Mouse (Mus musculus): ENCODE measurements at regions not wholly inside any gene's neighbourhood (a gene's known extent, or its start where the extent isn't known, plus 50 kb on each side); places are given as distances from the start of the nearest gene placed in this dataset.

- ATAC-seq (ENCODE audit: insufficient number of reproducible peaks, low FRiP score, low TSS enrichment), result no peak
Measured at GRCm38 (mm10) chr1:122607309-122607708, 1039.5 kb upstream of the Ddx18 start.

DNA sequence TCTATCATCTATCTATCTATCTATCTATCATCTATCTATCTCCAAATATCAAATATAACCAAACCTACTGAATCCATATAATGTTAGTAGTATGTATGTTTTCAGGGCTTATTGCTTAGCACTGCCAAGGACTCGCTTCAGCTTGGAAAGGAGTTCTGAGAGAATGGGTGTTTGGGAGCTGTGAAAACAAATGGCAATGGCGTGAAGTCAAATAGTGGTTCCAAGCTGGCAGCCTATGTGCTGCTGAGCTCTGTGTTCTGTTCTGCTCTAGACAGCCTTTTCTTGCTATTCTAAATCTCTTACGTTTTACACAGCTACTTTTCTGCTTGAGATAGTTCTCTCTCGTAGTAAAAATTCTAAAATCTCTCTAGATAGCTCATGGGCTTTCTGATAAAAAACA is 1008.2 kb upstream of the Ddx18 start:
- ATAC-seq (ENCODE audit: insufficient number of reproducible peaks, low FRiP score, low TSS enrichment), result no peak

GRCm38 (mm10) chr1:122551596-122551995 is 983.8 kb upstream of the Ddx18 start:
- ATAC-seq (ENCODE audit: insufficient number of reproducible peaks, low FRiP score, low TSS enrichment), result no peak

- ATAC-seq (ENCODE audit: insufficient number of reproducible peaks, low FRiP score, low TSS enrichment), result no peak
Measured at GRCm38 (mm10) chr1:122509580-122509979, 941.8 kb upstream of the Ddx18 start.

DNA sequence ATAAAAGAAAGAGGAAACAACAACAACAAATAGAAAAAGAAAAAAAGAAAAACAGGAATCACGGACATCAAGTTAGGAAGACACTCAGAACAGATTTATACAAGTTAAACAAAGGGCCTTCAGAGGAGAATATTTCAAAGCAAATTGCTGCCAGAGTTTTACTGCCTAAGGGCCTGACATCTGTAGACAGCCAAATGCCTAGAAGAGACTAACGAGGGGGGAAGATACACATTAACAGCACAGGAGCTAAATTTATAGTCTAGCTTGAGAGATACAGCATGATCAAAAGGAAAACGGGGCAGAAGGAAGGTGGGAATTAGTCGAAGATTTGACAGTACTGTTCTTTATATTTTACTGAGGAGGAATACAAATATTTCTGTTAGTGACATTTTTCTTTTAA is 933.9 kb upstream of the Ddx18 start:
- ATAC-seq (ENCODE audit: insufficient number of reproducible peaks, low FRiP score, low TSS enrichment), result no peak

DNA sequence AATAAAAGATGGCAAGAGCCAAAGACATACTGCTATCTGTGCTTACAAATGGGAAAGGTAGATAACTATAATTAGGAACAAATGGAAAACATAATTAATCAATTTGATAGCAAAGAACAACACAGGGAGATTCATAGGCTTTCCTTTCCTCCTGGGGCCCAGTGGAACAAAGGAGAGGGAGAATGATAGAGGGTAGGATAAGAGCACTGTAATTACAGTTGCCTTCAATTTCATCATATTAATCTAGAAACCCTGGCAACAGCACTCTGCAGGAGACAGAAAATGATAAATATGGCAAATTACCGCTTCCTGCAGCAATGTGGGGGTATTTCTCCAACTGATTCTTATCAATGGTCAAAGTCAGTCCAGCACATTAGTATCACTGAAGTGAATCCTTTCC is 910.2 kb upstream of the Ddx18 start:
- ATAC-seq (ENCODE audit: insufficient number of reproducible peaks, low FRiP score, low TSS enrichment), result no peak

DNA sequence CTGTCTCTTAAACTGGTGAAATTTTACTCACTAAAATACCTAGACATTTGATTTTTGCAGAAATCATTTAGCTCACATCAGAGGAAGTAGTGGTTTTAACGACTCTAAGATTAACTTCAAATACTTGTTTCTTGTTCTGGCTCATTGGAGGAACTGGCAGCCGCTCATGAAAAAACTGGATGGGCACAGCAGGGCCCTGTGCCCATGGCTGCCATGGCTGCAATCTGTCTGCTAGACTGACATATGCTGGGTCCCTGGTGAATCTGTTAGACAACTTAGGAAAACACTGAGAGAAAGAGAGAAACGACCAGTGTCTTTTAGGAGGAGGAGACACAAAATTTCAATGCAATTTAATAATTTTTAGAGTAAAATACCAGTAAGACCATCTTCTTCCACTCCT is 896.1 kb upstream of the Ddx18 start:
- peak; percentile 91 for ATAC-seq (ENCODE audit: insufficient number of reproducible peaks, low FRiP score, low TSS enrichment)

- no peak for ATAC-seq (ENCODE audit: insufficient number of reproducible peaks, low FRiP score, low TSS enrichment)
Measured at GRCm38 (mm10) chr1:122459056-122459455, 891.3 kb upstream of the Ddx18 start.

DNA sequence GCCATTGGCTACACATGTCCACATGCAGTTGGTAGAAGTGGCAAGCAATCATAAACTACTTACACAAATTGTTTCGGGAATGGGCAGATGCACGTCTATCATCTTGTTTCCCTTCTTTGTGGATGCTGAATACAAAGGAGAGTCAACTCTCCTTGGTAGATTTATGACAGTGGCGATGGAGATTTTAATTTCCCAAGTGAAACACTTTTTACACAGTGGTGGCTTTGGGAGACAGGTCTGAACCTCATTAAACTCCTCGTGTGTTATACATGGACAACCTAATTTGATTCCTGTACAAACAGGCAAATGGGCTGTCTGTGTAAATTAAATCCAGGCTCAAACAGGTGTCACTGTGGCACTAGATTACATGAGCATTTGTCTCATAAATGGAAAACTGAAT is 887.1 kb upstream of the Ddx18 start:
- no peak for ATAC-seq (ENCODE audit: insufficient number of reproducible peaks, low FRiP score, low TSS enrichment)

- ATAC-seq (ENCODE audit: insufficient number of reproducible peaks, low FRiP score, low TSS enrichment), result no peak
Measured at GRCm38 (mm10) chr1:122453617-122454016, 885.8 kb upstream of the Ddx18 start.

DNA sequence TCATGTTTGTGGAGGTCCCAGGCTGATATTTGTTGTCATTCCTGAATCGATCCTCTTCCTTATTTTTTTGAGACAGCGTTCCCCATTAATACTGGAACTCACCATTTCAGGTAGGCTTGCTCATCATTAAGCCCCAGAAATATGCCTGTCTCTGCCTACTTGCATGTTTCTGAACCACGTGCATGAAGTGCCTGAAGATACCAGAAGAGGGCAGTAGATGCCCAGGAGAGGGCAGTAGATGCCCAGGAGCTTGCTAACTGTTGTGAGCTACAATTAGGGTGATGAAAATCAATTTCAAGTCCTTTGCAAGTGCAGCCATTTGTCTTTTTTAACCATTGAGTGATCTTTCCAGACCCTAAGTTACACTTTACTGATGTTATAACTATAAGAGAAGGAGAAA is 871.6 kb upstream of the Ddx18 start:
- no peak for ATAC-seq (ENCODE audit: insufficient number of reproducible peaks, low FRiP score, low TSS enrichment)

DNA sequence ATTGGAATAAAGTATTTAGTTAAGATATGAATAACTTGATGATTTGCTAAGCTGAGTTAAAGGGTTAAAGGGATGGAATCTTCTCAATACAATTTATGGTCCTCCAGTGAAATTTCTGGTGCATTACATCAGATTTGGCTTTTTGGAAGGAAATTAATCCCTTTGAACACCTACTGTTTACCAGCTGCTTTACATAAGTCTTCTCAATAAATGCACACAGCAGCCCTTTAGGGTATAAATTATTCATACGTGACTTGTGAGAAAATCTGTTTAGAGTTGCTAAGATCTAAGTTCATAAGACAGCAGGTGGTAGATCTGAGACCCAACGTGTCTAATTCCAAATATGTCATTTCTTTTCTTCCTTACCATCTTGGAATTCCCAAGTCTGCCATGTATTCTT is 855.7 kb upstream of the Ddx18 start:
- ATAC-seq (ENCODE audit: insufficient number of reproducible peaks, low FRiP score, low TSS enrichment), result peak; percentile 40; the same call in 1 of the 2 replicates

DNA sequence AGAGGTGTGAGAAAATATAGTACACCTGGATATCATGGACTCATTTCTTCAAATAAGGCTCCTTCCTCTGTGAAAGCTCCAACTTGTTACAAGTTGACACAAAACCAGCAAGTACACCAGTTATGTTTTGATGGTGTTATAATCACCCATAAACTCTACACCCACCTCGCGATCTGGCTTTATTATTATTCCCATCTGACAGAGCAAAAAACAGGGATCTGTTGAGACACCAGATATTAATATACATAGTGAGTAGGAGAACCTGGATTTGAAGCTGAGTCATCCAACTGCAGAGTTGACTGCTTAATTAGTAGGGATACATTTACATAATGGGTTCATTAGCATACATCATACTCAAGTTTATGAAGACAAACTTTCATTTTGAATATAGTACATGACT is 828.6 kb upstream of the Ddx18 start:
- ATAC-seq (ENCODE audit: insufficient number of reproducible peaks, low FRiP score, low TSS enrichment), result no peak

DNA sequence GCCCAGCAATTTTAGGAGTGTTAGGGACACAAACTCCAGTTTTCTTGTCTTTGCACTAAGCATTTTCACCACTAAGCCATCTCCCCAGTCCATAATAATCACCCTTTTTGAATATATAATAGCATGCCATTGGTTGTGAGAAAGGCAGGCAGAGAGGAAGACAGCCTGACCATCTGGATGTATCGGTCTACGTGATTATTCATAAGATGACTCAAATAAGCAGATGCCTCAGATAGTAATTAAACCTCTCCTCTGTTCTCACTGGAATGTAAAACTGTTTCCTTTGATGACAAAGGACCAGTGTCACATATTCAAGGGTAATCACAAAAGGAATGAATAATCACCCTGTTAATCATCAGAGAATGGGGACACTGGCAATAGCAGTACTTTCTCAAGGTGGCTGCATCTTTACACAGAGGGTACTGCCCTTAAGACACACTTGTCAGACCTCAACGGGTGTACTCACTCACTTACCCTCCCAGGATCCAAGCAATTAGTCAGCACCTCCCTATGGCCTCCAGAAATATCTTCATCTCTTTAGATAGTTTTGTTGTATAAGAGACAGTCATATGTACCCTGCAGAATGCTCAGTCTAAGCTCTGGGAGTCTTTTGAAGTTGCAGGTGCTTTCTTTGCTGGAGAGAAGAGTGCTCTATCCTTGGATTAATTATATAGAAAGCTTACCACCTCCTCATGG is 826.0 kb upstream of the Ddx18 start:
- ATAC-seq (ENCODE audit: insufficient number of reproducible peaks, low FRiP score, low TSS enrichment), result no peak

DNA sequence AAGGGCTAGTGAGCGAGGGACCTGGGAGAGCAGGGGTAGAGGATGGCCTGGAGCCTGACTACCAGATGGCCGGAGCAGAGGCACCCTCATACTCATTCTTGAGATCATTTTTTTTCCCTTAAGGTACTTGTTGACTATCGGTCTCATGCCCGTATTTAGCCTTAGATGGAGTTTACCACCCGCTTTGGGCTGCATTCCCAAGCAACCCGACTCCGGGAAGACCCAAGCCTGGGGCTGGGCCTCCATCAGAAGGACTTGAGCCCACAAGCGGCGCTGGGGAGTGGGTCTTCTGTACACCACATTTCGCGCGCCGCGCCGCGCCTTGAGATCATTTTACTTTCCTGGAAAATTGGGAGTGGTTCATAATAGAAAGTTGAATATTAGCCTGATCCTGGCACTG is 789.2 kb upstream of the Ddx18 start:
- peak; percentile 88 for ATAC-seq (ENCODE audit: insufficient number of reproducible peaks, low FRiP score, low TSS enrichment)

GRCm38 (mm10) chr1:122351530-122351929 is 783.7 kb upstream of the Ddx18 start:
- no peak for ATAC-seq (ENCODE audit: insufficient number of reproducible peaks, low FRiP score, low TSS enrichment)

DNA sequence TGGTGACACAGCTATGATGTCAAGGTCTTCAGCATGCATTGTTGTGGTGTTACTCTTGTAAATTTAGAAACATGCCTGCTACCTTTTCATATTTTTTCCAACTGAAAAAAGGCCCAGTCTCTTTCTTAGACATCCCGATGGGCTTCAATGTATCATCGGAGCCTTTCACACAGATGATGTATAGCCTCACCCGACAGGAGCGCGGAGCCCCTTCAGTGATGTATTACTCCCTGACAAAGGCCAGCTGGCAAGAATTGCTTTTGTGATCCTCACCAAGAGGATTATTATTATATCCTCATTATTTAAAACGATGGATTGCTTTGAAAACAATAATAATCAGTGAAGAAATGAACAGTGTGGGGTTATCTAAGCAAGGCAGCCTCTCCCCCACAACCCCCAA is 765.5 kb upstream of the Ddx18 start:
- ATAC-seq (ENCODE audit: insufficient number of reproducible peaks, low FRiP score, low TSS enrichment), result no peak

DNA sequence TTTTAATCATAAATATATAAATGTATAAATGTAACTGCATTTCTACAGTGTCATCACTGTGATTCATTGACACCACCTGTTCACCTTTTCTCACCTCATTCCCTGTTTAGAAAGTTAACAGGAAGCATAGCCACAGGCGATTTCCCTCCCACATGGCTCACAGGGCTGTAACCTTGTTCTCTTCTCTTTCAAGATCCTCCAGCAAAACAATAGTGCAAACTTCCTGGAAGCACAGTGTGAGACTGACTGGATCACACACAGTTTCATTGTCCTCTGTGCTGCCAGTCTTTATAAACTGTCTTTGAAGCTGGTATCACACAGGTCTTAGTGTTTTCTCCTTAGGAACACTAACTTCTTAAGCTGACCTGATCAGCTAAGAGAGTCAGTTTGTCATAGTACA is 760.5 kb upstream of the Ddx18 start:
- ATAC-seq (ENCODE audit: insufficient number of reproducible peaks, low FRiP score, low TSS enrichment), result no peak
